Comparison of ENCODE assay signal across 8 mouse cellular contexts in genomic region chr9:61377706-61378479, GRCm38 (mm10). TPM values are rescaled to one million over a fixed set of nuclear protein-coding genes. Genes with fewer than 3 reads are reported as not detected.
DNase-seq lines count a peak whose midpoint lies in the region; ATAC-seq lines count a peak whose summit lies in the region.

No protein-coding gene starts in this region.

- peaks cover 77% of the 10 kb centered on the region for H3K36me3 ChIP-seq in hindbrain, embryonic 10.5 days
- H3K36me3 ChIP-seq in limb, embryonic 13.5 days = peaks cover 70% of the 10 kb centered on the region

- H3K27me3 ChIP-seq in hindbrain, embryonic 10.5 days (ENCODE audit: insufficient read depth, poor library complexity, severe bottlenecking) = peaks cover 19% of the 10 kb centered on the region
- H3K27me3 ChIP-seq in limb, embryonic 13.5 days = no peaks in the 10 kb centered on the region

- peak overlapping the region; percentile 55 for H3K9ac ChIP-seq in limb, embryonic 13.5 days

- ATAC-seq in limb, embryonic 13.5 days (ENCODE audit: low FRiP score, low read depth) = no peak

- H3K4me3 ChIP-seq in hindbrain, embryonic 10.5 days = peak overlapping the region; percentile 77
- peak overlapping the region; percentile 96 for H3K4me3 ChIP-seq in limb, embryonic 13.5 days

- peaks cover 89% of the 10 kb centered on the region for H3K4me1 ChIP-seq in hindbrain, embryonic 10.5 days (replicated peaks)
- H3K4me1 ChIP-seq in limb, embryonic 13.5 days = peaks cover 80% of the 10 kb centered on the region

- 16% methylated on average over 9 of the region's 9 CpGs for WGBS in hindbrain, embryonic 10.5 days
- WGBS in limb, embryonic 13.5 days = 29% methylated on average over 9 of the region's 9 CpGs

- no peaks in the 10 kb centered on the region for H3K9me3 ChIP-seq in hindbrain, embryonic 10.5 days
- H3K9me3 ChIP-seq in limb, embryonic 13.5 days = no peaks in the 10 kb centered on the region

- H3K27ac ChIP-seq in hindbrain, embryonic 10.5 days = peak overlapping the region; percentile 86
- no peak overlapping the region; the same call in 1 of the 2 replicates for H3K27ac ChIP-seq in limb, embryonic 13.5 days

- peak overlapping the region; percentile 82 for H3K4me2 ChIP-seq in limb, embryonic 13.5 days (replicated peaks)

- peak; percentile 36 for DNase-seq in 3134 (ENCODE audit: extremely low read depth, insufficient read length, low spot score)
- peak; percentile 80 for DNase-seq in MN1 (ENCODE audit: low spot score)
- peak; percentile 69 for DNase-seq in hindbrain, embryonic 10.5 days (ENCODE audit: low spot score)
- DNase-seq in retina, postnatal 1 day = peak; percentile 76
- no peak for DNase-seq in cerebellum, adult 18-20 months
- DNase-seq in cerebellum, postnatal 4 days (ENCODE audit: low spot score in 2 of 2) = no peak
- DNase-seq in thymus, postnatal 0 days (ENCODE audit: low spot score) = no peak

RNA-seq across cellular contexts. Expression of gene Tle3, which starts 5.7 kb away (rescaled TPM):
- polyA plus RNA-seq in hindbrain, embryonic 10.5 days (2016; fragmentation: Nextera tagmentation; extraction: Ambion mirVana) = 47.4 and 56.0 TPM in 2 replicates
- polyA plus RNA-seq in limb, embryonic 13.5 days (2015; fragmentation: Nextera tagmentation; extraction: Ambion mirVana) = 50.1 and 50.6 TPM in 2 replicates
- polyA plus RNA-seq in thymus, postnatal 0 days (2015; fragmentation: Nextera tagmentation; extraction: Ambion mirVana) = 40.3 and 42.6 TPM in 2 replicates

Comparison
In these comparisons a context has a peak if more than half of its experiments do, and no peak if none do; other contexts are left out.
1. DNase-seq: peak in 3134 (single experiment), MN1 (single experiment), hindbrain, embryonic 10.5 days (single experiment) and retina, postnatal 1 day (single experiment); none in cerebellum, adult 18-20 months (0 of 2), cerebellum, postnatal 4 days (0 of 2) and thymus, postnatal 0 days (single experiment).